Mouse (Mus musculus) hematopoietic stem cell, adult 5-6 weeks (primary cell): ENCODE data around the gene Adcy6. TPM values are rescaled to one million over a fixed set of nuclear protein-coding genes. Genes with fewer than 3 reads are reported as not detected.

Source experiments
- ATAC-seq, 2 experiments: fragments of 125-278 bp in 1 of 2; replicated peaks in 1 of 2; 2 replicates each; pipeline ENCODE4 v1.8.0; 2016 to 2017; ENCODE audit warnings: inconsistent platforms in 2 of 2, mild to moderate bottlenecking in 2 of 2, moderate number of reproducible peaks in 2 of 2, low read depth in 1 of 2, moderate TSS enrichment in 1 of 2; ENCODE audit not compliant: low FRiP score in 2 of 2, poor library complexity in 2 of 2, severe bottlenecking in 2 of 2, insufficient read depth in 1 of 2, low TSS enrichment in 1 of 2
- total RNA-seq: library from RNA; stranded (forward); fragments of 172-1452, 232-1000 nt; gene quantifications from 2 replicates; pipeline ENCODE4 v1.2.3, GENCODE M21; 2017

Gene Adcy6
- total RNA-seq: 14.1 and 17.3 TPM in 2 replicates

DNA sequence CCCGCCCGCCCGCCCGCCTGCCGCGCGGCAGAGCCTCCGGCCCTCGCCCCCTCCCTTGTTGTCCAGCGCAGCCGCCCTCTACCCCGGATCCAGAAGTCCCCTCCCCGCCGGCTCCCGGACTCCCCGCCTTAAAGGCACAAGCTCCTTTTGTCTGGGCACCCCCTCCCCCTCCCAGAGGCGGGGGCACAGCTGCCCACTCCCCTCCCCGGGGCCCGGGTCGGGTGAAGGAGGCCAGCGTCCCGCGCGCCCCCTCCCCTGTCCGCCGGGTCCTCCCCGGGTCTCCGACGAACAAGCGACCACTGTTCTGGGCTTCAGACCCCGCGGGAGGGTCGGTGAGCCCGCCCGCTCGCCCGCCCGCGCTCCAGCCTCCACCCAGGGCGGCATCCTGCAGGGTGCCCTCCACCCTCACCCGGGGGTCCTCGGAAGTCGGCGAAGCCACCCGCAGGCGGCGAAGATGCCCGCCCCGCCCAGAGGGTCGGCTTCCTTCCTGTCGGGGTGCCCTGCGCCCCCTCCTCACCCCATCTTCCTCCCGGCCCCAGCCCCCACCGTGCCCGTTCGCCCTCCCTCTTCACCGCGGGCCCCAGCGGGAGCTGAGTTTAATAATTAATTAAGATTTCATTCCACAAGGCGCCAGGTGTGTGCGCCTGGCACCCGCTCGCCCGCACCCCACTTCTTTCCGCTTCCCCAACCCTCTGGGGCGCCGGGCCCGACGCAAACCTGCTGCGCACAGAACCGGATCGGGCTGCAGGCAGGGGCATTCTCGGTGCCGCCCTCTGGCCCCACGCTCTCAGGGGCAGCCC lies at the start of gene Adcy6:
Gene Adcy6 (minus strand): TSS at position 746 of the 800 bp plus-strand sequence.
- 0 out of 4 replicates have a peak, but pooled peaks have one; percentile 27 to 44 for ATAC-seq

DNA sequence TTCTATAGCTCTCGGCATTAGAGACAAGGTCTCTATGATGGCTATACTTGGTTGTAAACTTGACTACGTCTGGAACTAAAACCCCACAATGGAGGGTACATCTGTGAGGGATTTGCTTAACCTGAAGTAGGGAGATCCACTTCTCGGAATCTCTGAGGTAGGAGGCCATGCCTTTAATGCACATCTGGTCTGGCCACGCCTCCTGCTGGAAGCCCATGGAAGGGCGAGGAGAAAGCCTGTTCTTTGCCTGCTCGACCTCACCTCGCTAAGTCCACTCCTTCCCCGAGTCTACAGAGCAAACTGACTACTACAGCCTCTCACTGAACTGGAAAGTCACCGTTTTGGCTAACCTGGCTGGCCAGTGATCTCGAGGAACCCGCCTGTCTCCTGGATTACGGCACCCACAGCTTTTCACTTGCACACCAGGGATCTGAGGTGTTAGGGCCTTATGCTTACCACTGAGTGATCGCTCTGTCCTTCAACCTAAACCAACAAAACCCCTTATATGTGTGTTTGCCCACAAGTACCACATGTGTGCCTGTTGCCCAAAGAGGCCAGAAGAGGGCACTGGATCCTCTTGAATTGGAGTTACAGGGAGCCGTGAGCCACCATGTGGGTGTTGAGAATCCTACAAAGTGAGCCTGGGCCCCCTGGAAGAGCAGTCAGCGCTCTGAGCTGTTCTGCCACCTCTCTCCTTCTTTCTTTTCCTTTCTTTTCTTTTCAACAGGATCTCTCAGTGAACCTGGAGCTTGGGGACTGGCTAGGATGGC lies 47.3 kb upstream of the Adcy6 start:
- ATAC-seq: no peak

DNA sequence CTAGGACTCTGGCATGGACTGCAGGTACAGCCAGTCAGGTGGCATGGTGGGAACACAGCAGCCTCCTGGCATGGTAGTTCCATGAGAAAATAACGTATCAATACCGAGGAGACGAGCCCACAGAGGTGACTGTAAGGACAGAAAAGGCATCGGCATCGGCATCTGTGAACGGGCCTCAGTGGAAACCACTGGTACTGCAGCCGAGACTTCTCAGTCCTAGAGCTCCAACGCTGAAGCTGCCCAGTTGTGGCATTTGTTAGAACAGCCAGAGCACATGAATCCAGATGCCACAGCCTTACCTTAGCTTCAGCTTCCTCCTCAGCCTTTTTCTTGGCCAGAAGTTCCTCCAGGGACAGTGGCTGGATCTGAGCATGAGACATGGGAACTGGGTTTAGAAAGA lies 42.3 kb upstream of the Adcy6 start:
- no peak for ATAC-seq

DNA sequence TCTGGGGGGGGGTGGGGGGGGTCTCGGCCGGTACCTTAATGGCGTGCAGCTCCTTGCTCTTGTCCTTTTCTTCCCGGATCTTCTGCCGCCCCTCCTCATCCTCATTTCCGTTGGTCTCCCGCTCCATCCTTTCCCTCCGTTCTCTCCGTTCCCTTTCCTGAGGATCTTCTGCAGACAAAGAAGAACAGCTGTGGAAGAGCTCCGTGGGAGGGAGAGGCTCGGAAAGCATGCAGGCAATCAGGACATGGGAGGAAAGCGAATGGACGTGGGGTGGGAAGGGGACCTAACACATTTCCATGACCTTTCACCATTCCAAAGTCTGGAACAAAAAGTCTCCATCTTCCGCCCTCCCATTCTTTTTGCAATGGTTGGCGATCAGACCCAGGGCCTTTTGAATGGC lies 41.6 kb upstream of the Adcy6 start:
- no peak for ATAC-seq

DNA sequence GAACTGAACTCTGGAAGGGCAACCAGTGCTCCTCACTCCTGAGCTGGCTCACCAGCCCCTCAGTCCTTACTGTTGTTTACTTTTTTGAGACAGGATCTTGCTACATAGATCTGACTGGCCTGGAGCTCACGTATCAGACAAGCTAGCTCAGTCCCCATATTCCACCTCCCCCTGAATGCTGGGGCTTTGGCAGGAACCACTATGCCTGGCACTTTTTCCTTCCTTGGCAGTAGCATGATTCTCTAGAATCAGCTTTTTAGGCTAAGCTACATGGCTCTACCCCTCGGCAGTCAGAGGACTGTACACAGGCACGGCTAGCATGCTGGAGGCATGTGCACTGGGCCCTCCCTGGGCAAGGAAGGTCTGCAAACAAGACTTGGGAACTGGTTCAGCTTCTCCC lies 38.2 kb upstream of the Adcy6 start:
- no peak for ATAC-seq

DNA sequence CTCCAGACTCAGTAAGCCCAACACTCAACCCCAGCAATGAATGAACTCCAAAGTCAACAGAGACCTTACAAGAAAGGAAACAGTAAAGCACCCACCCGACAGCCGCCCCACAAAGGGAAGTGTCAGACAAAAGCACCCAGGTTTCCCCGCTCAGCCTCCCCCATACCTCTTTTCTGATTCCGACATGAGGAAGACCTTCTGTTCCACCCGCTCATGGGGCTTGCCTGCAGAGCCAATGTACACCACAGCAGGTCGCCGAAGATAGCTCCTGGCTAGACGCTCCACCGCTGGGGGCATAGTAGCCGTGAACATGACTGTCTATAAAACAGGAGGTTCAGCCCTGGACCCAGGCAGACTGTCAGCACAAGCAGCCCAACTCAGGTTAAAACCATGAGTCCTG lies 37.4 kb upstream of the Adcy6 start:
- ATAC-seq: no peak

DNA sequence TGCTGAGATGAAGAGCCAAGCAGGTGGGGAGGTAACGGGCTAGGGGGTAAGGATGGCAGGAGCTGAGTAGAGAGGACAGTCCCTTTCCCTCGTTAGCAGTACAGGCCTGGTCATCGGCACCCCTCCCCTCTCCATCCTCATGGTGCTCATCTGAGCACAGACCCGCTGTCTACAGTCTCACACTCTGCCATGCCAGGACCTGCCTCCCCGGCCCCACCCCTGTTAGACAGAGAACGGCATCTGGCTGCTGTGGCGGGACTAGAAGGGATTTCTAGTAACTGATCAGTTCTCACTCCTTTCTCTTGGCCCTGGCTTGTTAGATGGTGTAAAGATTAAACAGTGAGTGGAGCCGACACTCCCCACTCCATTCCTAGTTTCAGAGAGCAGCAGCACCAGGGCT lies 36.9 kb upstream of the Adcy6 start:
- ATAC-seq: no peak

DNA sequence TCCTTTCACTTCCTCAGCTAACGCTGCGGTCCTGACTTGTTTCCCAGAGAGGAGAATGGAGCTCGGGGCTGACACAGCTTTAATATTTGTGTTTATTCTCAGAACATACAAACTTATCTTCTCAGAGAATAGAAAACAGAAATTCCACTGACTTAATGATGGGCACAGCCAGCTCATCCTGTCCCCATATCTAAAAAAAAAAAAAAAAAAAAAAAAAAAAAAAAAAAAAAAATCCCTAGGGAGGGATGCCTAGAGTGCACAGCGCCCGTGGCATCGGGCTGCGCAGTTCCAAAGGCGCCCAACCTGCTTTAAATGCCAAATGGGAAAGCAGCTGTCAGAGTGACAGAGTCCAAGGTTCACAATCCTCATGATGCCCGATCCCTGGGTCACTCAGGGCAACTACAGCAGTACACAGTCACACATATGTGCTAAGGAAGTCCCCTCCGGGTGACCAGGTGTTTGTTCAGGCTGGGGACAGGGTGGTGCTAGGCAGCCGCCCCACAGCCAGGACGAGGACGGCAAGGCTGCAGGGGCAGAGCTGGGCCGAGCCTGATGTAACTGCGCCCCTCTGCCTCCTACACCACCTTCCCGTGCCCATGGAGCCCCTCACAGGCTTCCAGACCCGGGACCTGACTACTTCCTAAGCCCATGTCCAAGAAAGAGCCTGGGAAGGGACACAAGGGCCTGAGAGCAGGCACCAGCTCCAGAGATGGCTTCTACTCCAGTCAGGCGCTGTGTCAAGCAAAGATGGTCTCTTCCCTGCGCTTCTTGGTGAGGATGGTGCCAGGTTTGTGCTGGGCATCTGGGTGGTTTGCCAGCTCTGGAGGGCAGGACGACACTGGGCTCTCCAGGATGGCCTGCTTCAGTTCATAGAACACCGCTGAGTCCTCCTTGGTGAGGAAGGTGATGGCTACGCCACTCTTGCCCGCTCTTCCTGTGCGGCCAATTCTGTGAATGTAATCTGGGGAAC lies 35.5 kb upstream of the Adcy6 start:
- ATAC-seq: no peak

DNA sequence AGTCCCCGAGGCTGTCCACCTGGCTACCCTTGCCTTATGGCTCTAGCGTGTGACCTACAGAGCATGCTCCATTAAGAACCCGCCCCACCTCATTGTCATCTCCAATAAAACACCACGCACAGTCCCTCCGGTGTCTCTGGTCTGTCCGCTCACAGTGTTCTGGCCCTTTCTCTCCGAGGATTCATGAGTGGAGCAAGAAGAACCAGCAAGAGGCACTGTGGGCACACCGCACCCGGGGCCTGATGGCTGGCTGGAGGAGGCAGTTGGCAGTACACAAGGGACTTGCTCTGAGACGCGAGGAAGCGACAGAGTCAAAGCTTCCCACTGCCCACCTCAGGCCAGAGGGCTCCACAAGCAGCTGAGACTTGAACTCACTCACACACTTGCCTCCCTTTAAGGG lies 34.5 kb upstream of the Adcy6 start:
- ATAC-seq: no peak

DNA sequence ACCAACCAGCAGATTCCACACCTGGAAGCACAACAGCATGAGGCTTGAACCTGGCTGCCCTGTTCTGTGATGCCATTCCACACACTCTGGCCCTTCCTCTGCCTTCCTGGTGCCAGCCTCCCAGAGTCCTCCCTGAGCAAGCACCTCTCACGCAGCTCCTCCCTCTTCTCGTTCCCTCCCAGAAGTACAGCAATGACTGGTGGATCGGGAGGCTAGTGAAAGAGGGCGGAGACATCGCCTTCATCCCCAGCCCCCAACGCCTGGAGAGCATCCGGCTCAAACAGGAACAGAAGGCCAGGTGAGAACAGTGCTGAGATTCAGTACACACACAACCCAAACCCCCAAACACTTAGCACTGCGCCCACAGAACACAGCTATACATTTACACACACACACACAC lies 30.3 kb upstream of the Adcy6 start:
- no peak for ATAC-seq

DNA sequence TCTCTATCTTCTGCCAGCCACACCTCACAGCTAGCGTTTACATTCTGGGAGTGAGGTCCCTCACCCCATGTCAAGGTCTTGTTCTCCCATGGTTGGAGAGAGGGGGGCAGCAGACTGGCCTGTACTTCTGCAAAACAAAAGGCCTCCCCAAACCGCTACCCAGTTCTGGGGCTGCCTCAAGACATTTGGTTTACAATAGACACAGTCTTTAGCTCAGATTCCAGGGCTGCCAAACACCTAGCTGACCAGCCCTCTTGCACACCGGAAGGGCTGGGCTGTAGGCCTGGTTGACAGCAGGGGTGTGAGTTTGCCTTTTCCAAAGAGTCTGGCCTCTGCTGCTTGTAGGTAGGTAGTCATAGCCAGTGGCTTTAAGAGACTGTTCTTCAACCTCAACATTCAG lies 27.3 kb upstream of the Adcy6 start:
- no peak for ATAC-seq

DNA sequence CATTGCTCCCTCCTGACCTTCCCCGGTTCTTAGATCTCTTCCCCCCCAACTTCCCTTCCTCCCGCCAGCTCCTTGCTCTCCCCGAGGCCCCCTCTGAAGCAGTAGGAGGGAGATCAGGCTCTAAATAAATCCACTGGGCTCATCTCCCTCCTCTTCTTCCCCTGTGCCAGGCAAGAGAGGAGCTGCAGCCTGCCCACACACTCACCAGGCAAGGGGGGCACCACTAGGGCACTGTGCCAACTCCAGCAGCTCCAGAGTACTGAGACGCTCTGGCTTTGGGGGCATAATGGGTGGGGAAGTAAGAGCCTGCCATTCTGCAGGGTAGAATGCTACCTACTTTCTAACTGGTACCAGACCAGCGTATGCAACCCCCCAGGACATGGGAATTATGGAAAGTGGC lies 26.6 kb upstream of the Adcy6 start:
- ATAC-seq: no peak

DNA sequence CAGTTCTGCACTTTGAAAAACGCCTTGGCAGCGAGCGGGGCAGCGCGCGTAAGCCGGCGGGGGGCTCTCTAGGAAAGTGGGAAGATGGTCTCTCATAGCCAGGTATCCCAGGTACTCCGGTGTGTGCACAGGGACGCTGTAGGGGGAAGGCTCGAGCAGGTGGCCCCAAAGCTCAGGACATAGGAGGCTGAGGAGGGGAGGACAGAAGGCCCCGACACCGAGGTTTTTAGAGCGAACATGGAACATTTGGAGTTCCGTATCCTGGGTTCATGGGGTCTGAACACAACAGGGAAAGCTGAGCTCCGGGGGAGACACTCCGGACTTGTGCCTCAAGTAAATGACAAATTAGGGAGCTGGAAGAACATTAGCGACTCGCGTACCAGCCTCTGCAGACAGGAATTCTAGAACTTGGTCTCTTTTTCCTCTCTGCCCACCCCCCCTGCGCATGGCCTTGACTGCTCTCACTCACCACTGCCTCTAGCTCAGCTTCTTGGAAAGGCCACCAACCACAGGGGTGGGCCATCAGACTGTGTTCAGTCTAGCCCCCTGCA lies 25.5 kb upstream of the Adcy6 start:
- no peak for ATAC-seq

DNA sequence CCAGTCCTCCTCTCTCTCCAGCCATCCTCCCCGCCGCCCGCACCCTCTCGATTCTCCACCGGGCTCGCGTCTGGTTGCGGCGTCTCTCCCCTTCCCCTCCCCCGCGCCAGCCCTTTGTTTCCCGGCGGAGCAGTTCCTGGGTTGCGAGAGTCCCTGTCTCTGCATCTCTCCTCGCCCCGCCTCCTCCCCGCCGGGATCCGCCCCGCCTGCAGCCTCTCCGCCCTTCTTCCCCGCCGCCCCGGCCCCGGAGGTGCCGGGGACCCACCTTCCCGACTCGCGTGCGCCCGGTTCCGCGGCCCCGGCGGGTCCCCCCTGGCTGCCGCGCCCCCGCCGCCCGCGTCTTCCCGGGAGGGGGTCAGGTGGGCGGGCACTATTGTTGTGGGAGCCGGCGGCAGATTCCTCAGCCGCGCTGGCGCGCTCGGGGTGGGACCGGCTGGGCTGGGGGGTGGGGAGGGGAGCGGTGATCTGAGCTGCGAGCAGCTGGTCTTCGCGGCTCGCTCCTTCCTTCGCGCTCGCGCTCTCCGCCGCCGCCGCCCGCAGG lies 24.7 kb upstream of the Adcy6 start:
- no peak for ATAC-seq

DNA sequence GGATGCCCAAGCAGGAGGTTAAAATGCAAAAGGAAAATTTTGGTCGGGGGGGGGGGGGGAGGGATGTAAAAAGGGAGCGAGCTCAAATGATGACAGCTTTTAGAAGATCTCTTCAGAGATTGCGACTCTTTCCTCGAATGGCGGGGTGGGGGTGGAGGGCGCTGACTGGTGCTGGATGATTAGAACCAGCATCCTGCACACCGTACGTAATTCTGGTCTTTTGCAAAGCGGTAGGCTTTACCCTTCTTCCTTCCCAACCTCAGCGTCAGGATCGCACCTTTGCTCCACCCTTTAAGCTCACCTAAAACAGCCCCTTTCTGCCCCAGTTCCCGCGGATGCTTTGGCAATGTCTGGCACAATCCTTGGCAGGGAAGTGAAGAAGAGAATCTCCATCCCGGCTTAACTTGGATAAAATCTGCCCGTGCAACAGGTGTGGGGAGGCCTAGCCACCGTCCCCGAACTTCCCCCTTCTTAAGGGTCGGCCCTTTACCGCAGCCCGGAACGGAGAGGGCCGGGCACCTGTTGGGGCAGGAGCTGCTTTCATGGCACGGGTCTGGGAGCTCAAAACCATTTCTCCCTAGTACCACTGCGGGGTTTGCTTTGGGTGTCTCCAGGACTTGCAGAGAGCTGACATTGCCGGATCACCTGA lies 24.1 kb upstream of the Adcy6 start:
- no peak for ATAC-seq

DNA sequence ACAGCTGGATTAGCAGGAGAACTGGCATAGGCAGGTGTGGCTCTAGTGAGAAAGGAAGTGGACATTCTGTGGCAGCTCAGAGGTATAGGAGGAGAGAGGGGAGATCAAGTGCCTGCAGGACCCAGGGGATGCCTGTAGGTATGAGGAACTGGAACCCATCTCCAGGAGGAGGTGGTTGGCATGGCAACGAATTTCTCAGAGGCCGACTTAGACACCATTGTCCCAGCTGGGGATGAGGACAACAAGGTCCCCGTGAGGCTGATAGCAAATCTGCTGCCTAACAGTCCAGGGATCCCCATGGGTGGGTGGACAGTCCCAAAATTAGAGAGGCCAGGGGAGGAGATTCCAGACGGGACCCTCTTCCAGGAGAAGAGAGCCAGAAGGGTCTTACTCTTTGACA lies 23.0 kb upstream of the Adcy6 start:
- ATAC-seq: no peak
